Mouse (Mus musculus): ENCODE results near the gene 6330403K07Rik.

Gene 6330403K07Rik

GRCm38 (mm10) chr11:70982557-70983228, 50.6 kb downstream of the 6330403K07Rik start, which contains the start of gene C1qbp:
Gene C1qbp (minus strand): TSS chr11:70983026.
- DNase-seq (ENCODE audit: low spot score) = peak; percentile 94

DNA sequence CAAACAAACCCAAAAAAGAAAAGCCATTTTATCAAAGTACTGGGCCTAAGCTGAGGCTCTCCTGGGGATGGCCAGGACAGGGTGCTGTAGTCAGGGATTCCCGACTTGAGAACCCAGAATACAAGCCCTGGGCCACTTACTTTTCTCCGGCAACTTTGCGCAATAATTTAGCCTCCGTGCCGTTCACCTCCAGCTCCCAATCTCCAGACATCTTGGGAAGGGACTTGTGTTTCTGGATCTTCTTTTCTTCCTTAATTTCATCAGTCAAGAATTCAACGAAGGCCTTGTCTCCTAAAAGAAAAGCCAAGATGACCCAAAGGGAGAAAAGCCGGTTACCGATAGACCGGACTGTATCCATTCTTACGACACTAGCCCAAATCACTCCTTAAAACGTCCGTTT, 51.3 kb downstream of the 6330403K07Rik start:
- no peak for DNase-seq (ENCODE audit: low spot score)

All from ovary, postnatal 14 days (tissue).